Mouse (Mus musculus) neural tube, embryonic 14.5 days (tissue): Measurements from ENCODE around the gene Slit3. TPM values are rescaled to one million over a fixed set of nuclear protein-coding genes. Genes with fewer than 3 reads are reported as not detected.

Source experiments
- ATAC-seq: fragments of 200-750 bp; cut with Nextera tagmentation; 2 replicates; pipeline ENCODE4 v1.8.0; 2017; ENCODE audit warnings: low read depth, mild to moderate bottlenecking, moderate TSS enrichment, moderate library complexity
- H3K27ac ChIP-seq: fragments of 300-500 bp; sonication (generic); 2 replicates; pipeline ENCODE4 v1.5.1; 2014; ENCODE audit warnings: low read depth, mild to moderate bottlenecking, control low read depth, low read length, moderate library complexity, mixed read lengths
- H3K27me3 ChIP-seq: fragments of 300-500 bp; sonication (generic); 2 replicates; pipeline ENCODE4 v1.6.1; 2014; ENCODE audit warnings: low read length; ENCODE audit not compliant: control insufficient read depth, insufficient read depth
- H3K36me3 ChIP-seq: fragments of 300-500 bp; sonication (generic); 2 replicates; pipeline ENCODE4 v1.6.1; 2014; ENCODE audit warnings: low read length, mixed read lengths; ENCODE audit not compliant: control insufficient read depth, insufficient read depth
- H3K4me1 ChIP-seq: fragments of 300-500 bp; sonication (generic); 2 replicates; pipeline ENCODE4 v1.6.1; 2014; ENCODE audit warnings: low read length; ENCODE audit not compliant: control insufficient read depth, insufficient read depth
- H3K4me2 ChIP-seq: fragments of 300-500 bp; sonication (generic); 2 replicates; pipeline ENCODE4 v1.6.1; 2014; ENCODE audit warnings: mild to moderate bottlenecking, low read depth, low read length, control low read depth
- H3K4me3 ChIP-seq: fragments of 300-500 bp; sonication (generic); 2 replicates; pipeline ENCODE4 v1.5.1; 2014; ENCODE audit warnings: low read depth, low read length, control low read depth, mixed read lengths
- H3K9ac ChIP-seq: fragments of 300-500 bp; sonication (generic); replicated peaks from 2 replicates; pipeline ENCODE4 v1.6.1; 2014; ENCODE audit warnings: low read depth, mild to moderate bottlenecking, control low read depth, low read length, mixed read lengths
- H3K9me3 ChIP-seq: fragments of 300-500 bp; sonication (generic); 2 replicates; pipeline ENCODE4 v1.6.1; 2016; ENCODE audit warnings: low read length; ENCODE audit not compliant: control insufficient read depth
- WGBS: fragments of 180-500 bp; shearing (Covaris S2); extraction: QIAGEN DNeasy Blood & Tissue Kit; methylation state at CpG from one replicate; pipeline ENCODE4 v1.1.7; 2014; 5-methylcytosine and 5-hydroxymethylcytosine counted together
- polyA plus RNA-seq: library from polyadenylated mRNA; unstranded; fragments of >200 nt; fragmentation: Nextera tagmentation; extraction: Ambion mirVana; gene quantifications from 2 replicates; pipeline ENCODE4 v1.2.1, GENCODE M21; 2014

Gene Slit3
- polyA plus RNA-seq, 1 experiment from 2014 or later = 14.6 TPM

DNA sequence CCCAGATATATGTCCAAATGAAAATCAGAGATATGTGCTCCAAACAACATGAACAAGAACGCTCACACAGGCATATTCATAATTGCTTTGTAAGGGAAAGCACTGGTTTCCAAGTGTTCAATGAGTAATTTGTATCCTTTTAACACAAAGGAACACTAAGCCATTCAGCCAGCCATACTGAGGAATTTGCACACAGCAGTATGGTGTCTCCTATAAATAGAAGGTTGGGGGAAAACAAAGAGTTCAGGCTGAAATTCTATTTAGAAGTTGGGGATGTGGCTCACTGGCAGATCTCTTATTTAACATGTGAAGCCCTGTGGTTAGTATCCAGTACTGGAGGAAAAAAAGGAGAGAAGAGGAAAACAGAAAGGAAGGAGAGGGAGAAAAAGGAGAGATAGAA lies 32.9 kb upstream of the Slit3 start:
- Histone ChIP-seq H3K27me3 (no peaks in the 10 kb centered on the region), H3K9me3 (no peaks in the 10 kb centered on the region), H3K36me3 (no peaks in the 10 kb centered on the region), H3K4me3 (no peak overlapping the region), H3K4me2 (no peak overlapping the region), H3K4me1 (no peaks in the 10 kb centered on the region), H3K27ac (no peak overlapping the region), H3K9ac (no peak overlapping the region)
- ATAC-seq = no peak
- 86% methylated on average over 1 of the region's 1 CpGs for WGBS

- Histone ChIP-seq H3K9ac (no peak overlapping the region), H3K4me3 (no peak overlapping the region), H3K4me1 (no peaks in the 10 kb centered on the region), H3K36me3 (no peaks in the 10 kb centered on the region), H3K27me3 (no peaks in the 10 kb centered on the region), H3K9me3 (no peaks in the 10 kb centered on the region), H3K4me2 (no peak overlapping the region), H3K27ac (no peak overlapping the region)
- 90% methylated on average over 13 of the region's 13 CpGs for WGBS
- ATAC-seq = no peak
Observed at GRCm38 (mm10) chr11:35090629-35091335, 30.2 kb upstream of the Slit3 start.

GRCm38 (mm10) chr11:35096538-35096937 lies 24.5 kb upstream of the Slit3 start:
- no peak for ATAC-seq
- 75% methylated on average over 5 of the region's 5 CpGs for WGBS
- Histone ChIP-seq H3K27ac (no peak overlapping the region), H3K9ac (no peak overlapping the region), H3K4me1 (no peaks in the 10 kb centered on the region), H3K9me3 (no peaks in the 10 kb centered on the region), H3K4me2 (no peak overlapping the region), H3K27me3 (no peaks in the 10 kb centered on the region), H3K4me3 (no peak overlapping the region), H3K36me3 (no peaks in the 10 kb centered on the region)

- Histone ChIP-seq H3K27ac (no peak overlapping the region), H3K4me2 (no peak overlapping the region), H3K4me1 (no peaks in the 10 kb centered on the region), H3K9me3 (no peaks in the 10 kb centered on the region), H3K36me3 (no peaks in the 10 kb centered on the region), H3K4me3 (no peak overlapping the region), H3K27me3 (no peaks in the 10 kb centered on the region), H3K9ac (no peak overlapping the region)
- WGBS = 82% methylated on average over 4 of the region's 4 CpGs
- ATAC-seq = no peak
Observed at GRCm38 (mm10) chr11:35109781-35110180, 11.2 kb upstream of the Slit3 start.

GRCm38 (mm10) chr11:35110784-35111183 lies 10.2 kb upstream of the Slit3 start:
- Histone ChIP-seq H3K9ac (no peak overlapping the region), H3K27me3 (no peaks in the 10 kb centered on the region), H3K4me2 (no peak overlapping the region), H3K9me3 (no peaks in the 10 kb centered on the region), H3K36me3 (no peaks in the 10 kb centered on the region), H3K4me1 (no peaks in the 10 kb centered on the region), H3K27ac (no peak overlapping the region), H3K4me3 (no peak overlapping the region)
- 34% methylated on average over 2 of the region's 2 CpGs for WGBS
- ATAC-seq = no peak

DNA sequence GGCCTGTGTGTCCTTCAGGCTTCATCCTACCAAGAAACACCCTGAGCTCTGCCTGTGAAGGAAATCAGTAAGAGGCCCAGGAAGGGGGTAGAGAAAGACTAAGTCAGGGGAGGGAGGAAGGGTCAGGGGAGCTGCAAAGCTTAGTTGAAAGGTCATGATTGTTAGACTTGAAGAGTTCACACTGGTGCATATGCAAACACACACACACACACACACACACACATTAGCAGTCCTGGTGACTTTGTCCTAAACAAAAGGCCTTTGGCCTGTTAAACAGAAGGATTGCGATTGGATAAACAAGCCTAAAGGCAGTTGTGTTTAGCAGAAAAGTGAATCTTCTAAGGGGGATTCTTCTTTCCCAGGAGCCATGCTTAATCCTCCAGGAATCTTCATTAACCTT lies 7.7 kb upstream of the Slit3 start:
- Histone ChIP-seq H3K9ac (no peak overlapping the region), H3K4me1 (no peaks in the 10 kb centered on the region), H3K9me3 (no peaks in the 10 kb centered on the region), H3K27ac (no peak overlapping the region), H3K36me3 (no peaks in the 10 kb centered on the region), H3K27me3 (no peaks in the 10 kb centered on the region), H3K4me2 (no peak overlapping the region), H3K4me3 (no peak overlapping the region)
- no peak for ATAC-seq
- 68% methylated on average over 1 of the region's 1 CpGs for WGBS

DNA sequence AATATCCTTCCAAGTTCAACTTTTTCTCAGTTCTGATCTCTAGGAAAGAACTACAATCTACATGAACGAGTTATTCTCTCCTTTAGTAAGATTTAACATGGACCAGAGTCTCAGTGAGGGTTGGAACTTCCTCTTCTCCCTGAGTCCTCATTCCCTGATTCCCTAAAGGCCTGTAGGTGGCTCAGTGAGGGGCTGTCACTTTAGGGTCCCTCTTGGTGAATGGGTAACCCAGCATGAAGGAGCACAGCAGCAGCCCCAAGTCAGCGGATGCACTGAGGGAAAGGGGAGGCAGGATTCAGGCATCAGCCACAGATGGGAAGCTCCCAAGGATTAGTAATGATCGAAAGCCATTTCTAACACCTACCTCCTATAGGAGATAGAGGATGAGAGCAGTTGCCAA lies 4.6 kb upstream of the Slit3 start:
- Histone ChIP-seq H3K9ac (no peak overlapping the region), H3K4me2 (no peak overlapping the region), H3K27ac (no peak overlapping the region), H3K9me3 (no peaks in the 10 kb centered on the region), H3K27me3 (peaks cover 13% of the 10 kb centered on the region), H3K4me3 (no peak overlapping the region), H3K4me1 (peaks cover 7% of the 10 kb centered on the region; the same call in 1 of the 2 replicates), H3K36me3 (no peaks in the 10 kb centered on the region)
- no peak for ATAC-seq
- WGBS = 77% methylated on average over 3 of the region's 3 CpGs

- H3K36me3 ChIP-seq = no peaks in the 10 kb centered on the region
- H3K27ac ChIP-seq = no peak overlapping the region
- H3K9me3 ChIP-seq = no peaks in the 10 kb centered on the region
- no peak overlapping the region for H3K4me2 ChIP-seq
- no peak overlapping the region for H3K4me3 ChIP-seq
- no peak overlapping the region for H3K9ac ChIP-seq
- peaks cover 21% of the 10 kb centered on the region for H3K27me3 ChIP-seq
- H3K4me1 ChIP-seq = peaks cover 11% of the 10 kb centered on the region; the same call in 1 of the 2 replicates
- no peak for ATAC-seq
- WGBS = 87% methylated on average over 3 of the region's 3 CpGs
Observed at GRCm38 (mm10) chr11:35117871-35118270, 3.2 kb upstream of the Slit3 start.

GRCm38 (mm10) chr11:35118731-35119130 lies 2.3 kb upstream of the Slit3 start:
- no peak for ATAC-seq

More at GRCm38 (mm10) chr11:35118731-35119130, 2.3 kb upstream of the Slit3 start:
- peaks cover 26% of the 10 kb centered on the region for H3K27me3 ChIP-seq
- H3K9me3 ChIP-seq = no peaks in the 10 kb centered on the region
- H3K4me1 ChIP-seq = peaks cover 11% of the 10 kb centered on the region; the same call in 1 of the 2 replicates
- H3K4me3 ChIP-seq = no peak overlapping the region
- no peak overlapping the region for H3K4me2 ChIP-seq
- H3K27ac ChIP-seq = no peak overlapping the region
- no peak overlapping the region for H3K9ac ChIP-seq
- no peaks in the 10 kb centered on the region for H3K36me3 ChIP-seq
- 69% methylated on average over 6 of the region's 6 CpGs for WGBS
